Mouse (Mus musculus) myocyte (in vitro differentiated cells): ENCODE data around the gene Crtap.

ENCODE experiments used
- CEBPB ChIP-seq: IDR thresholded peaks from 2 replicates; pipeline ENCODE4 v1.6.1; 2011; ENCODE audit warnings: mild to moderate bottlenecking, moderate library complexity; ENCODE audit not compliant: poor library complexity, insufficient read depth, severe bottlenecking
- MAX ChIP-seq: IDR thresholded peaks from one replicate; pipeline ENCODE4 v1.6.1; 2011; ENCODE audit warnings: low read depth, mild to moderate bottlenecking, control low read depth
- MYOD1 ChIP-seq, 3 experiments: IDR thresholded peaks; one replicate each; pipeline ENCODE4 v1.6.1; 2011; ENCODE audit warnings: control low read depth in 2 of 3, low read depth in 2 of 3, mild to moderate bottlenecking in 2 of 3, moderate library complexity in 1 of 3; ENCODE audit not compliant: insufficient read length in 2 of 3, control insufficient read depth in 1 of 3
- MYOG ChIP-seq, 3 experiments: IDR thresholded peaks; one replicate each; pipeline ENCODE4 v1.6.1; 2011; ENCODE audit warnings: control low read depth in 2 of 3, low read depth in 2 of 3, mild to moderate bottlenecking in 2 of 3; ENCODE audit not compliant: insufficient read length in 2 of 3, control insufficient read depth in 1 of 3, insufficient read depth in 1 of 3
- POLR2A ChIP-seq: IDR thresholded peaks from one replicate; pipeline ENCODE4 v1.6.1; 2011; ENCODE audit warnings: low read depth, mild to moderate bottlenecking, control low read depth, moderate library complexity; ENCODE audit not compliant: insufficient read length
- POLR2AphosphoS2 ChIP-seq: IDR thresholded peaks from one replicate; pipeline ENCODE4 v1.6.1; 2011; ENCODE audit warnings: low read depth, control low read depth; ENCODE audit not compliant: insufficient read length
- REST ChIP-seq: IDR thresholded peaks from one replicate; pipeline ENCODE4 v1.6.1; 2011; ENCODE audit warnings: mild to moderate bottlenecking, control low read depth, moderate library complexity; ENCODE audit not compliant: insufficient read depth, insufficient read length
- TCF12 ChIP-seq: IDR thresholded peaks from one replicate; pipeline ENCODE4 v1.6.1; 2011; ENCODE audit warnings: mild to moderate bottlenecking, control low read depth; ENCODE audit not compliant: poor library complexity, insufficient read depth, severe bottlenecking
- USF1 ChIP-seq: IDR thresholded peaks from one replicate; pipeline ENCODE4 v1.6.1; 2011; ENCODE audit warnings: low read depth, mild to moderate bottlenecking, control low read depth, moderate library complexity

DNA sequence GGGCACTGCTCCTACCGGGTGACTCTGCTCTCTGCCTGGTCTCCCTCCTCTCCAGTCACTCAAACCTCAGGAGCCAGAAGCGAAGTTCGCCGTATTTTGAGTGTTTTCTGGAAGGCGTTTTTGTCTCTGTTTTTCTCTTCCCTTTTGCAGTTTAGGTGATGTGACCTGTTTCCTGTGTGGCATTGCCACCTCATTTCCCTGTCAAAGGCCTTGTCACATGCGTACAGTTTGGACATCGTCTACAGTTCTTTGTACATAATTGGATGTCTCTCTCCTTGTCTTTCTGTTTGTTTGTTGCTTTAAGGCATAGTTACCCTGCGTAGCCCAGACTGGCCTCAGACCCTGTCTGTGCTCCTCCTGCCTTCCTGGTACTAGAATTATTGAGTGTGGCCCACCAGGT is 37.0 kb upstream of the Crtap start:
- TF ChIP-seq POLR2A (no peak), TCF12 (no peak), MAX (no peak), POLR2AphosphoS2 (no peak), USF1 (no peak), MYOG (IDR thresholded peaks at IDR 0.05; ENCODE audit: control insufficient read depth in 1 of 3, insufficient read depth in 1 of 3, insufficient read length in 2 of 3, low read depth in 2 of 3) (no peak), MYOD1 (IDR thresholded peaks at IDR 0.05; ENCODE audit: control insufficient read depth in 1 of 3, insufficient read length in 2 of 3, low read depth in 2 of 3) (no peak), CEBPB (no peak), REST (no peak)
